Mouse (Mus musculus) limb, embryonic 11.5 days (tissue): ENCODE data around the gene Scnn1g. TPM values are rescaled to one million over a fixed set of nuclear protein-coding genes. Genes with fewer than 3 reads are reported as not detected.

ENCODE experiments used
- ATAC-seq: fragments of 200-750 bp; cut with Nextera tagmentation; 2 replicates; pipeline ENCODE4 v1.8.0; 2017; ENCODE audit warnings: low read depth; ENCODE audit not compliant: insufficient number of reproducible peaks, low FRiP score, low TSS enrichment
- DNase-seq: peaks from one replicate; pipeline ENCODE4 v3.0.0-alpha.2; 2015; ENCODE audit warnings: low spot score
- H3K27ac ChIP-seq: fragments of 300-500 bp; sonication (generic); replicated peaks from 2 replicates; pipeline ENCODE4 v1.5.1; 2014; ENCODE audit warnings: low read depth, mild to moderate bottlenecking, low read length
- H3K27me3 ChIP-seq: fragments of 300-500 bp; sonication (generic); 2 replicates; pipeline ENCODE4 v1.6.1; 2014; ENCODE audit warnings: mild to moderate bottlenecking, low read length, mixed read lengths; ENCODE audit not compliant: control insufficient read depth, insufficient read depth
- H3K36me3 ChIP-seq: fragments of 300-500 bp; sonication (generic); 2 replicates; pipeline ENCODE4 v1.6.1; 2014; ENCODE audit warnings: mild to moderate bottlenecking, low read length, moderate library complexity, mixed read lengths; ENCODE audit not compliant: control insufficient read depth, insufficient read depth
- H3K4me1 ChIP-seq: fragments of 300-500 bp; sonication (generic); 2 replicates; pipeline ENCODE4 v1.6.1; 2014; ENCODE audit warnings: low read length, mixed read lengths; ENCODE audit not compliant: control insufficient read depth, insufficient read depth
- H3K4me2 ChIP-seq: fragments of 300-500 bp; sonication (generic); 2 replicates; pipeline ENCODE4 v1.6.1; 2014; ENCODE audit warnings: low read depth, mild to moderate bottlenecking, moderate library complexity; ENCODE audit not compliant: severe bottlenecking
- H3K4me3 ChIP-seq: fragments of 300-500 bp; sonication (generic); 2 replicates; pipeline ENCODE4 v1.5.1; 2014; ENCODE audit warnings: low read depth, low read length
- H3K9ac ChIP-seq: fragments of 300-500 bp; sonication (generic); 2 replicates; pipeline ENCODE4 v1.6.1; 2014; ENCODE audit warnings: mild to moderate bottlenecking, low read length
- H3K9me3 ChIP-seq: fragments of 300-500 bp; sonication (generic); 2 replicates; pipeline ENCODE4 v1.6.1; 2016; ENCODE audit warnings: low read length; ENCODE audit not compliant: control insufficient read depth
- WGBS: fragments of 180-500 bp; shearing (Covaris S2); extraction: QIAGEN DNeasy Blood & Tissue Kit; methylation state at CpG from one replicate; pipeline ENCODE4 v1.1.7; 2014; 5-methylcytosine and 5-hydroxymethylcytosine counted together
- polyA plus RNA-seq: library from polyadenylated mRNA; unstranded; fragments of >200 nt; fragmentation: Nextera tagmentation; extraction: Ambion mirVana; gene quantifications from 2 replicates; pipeline ENCODE4 v1.2.1, GENCODE M21; 2014

Scnn1g gene
- polyA plus RNA-seq, 1 experiment from 2014 or later = not detected

- ATAC-seq (no peak), DNase-seq (no peak)
- no peak overlapping the region for H3K4me2 ChIP-seq
- no peak overlapping the region for H3K27ac ChIP-seq
- no peaks in the 10 kb centered on the region for H3K9me3 ChIP-seq
- H3K4me1 ChIP-seq = 0 out of 2 replicates have a peak, but pooled peaks cover 8% of the 10 kb centered on the region
- WGBS = 68% methylated on average over 6 of the region's 6 CpGs
- H3K36me3 ChIP-seq = no peaks in the 10 kb centered on the region
- H3K9ac ChIP-seq = no peak overlapping the region
- H3K27me3 ChIP-seq = no peaks in the 10 kb centered on the region
- H3K4me3 ChIP-seq = no peak overlapping the region
Observed at GRCm38 (mm10) chr7:121701983-121702382, 32.3 kb upstream of the Scnn1g start.

GRCm38 (mm10) chr7:121705051-121705450 lies 29.2 kb upstream of the Scnn1g start:
- Histone ChIP-seq H3K36me3 (no peaks in the 10 kb centered on the region), H3K9ac (no peak overlapping the region), H3K27me3 (no peaks in the 10 kb centered on the region), H3K4me2 (no peak overlapping the region), H3K27ac (no peak overlapping the region), H3K9me3 (no peaks in the 10 kb centered on the region), H3K4me1 (0 out of 2 replicates have a peak, but pooled peaks cover 8% of the 10 kb centered on the region), H3K4me3 (no peak overlapping the region)
- ATAC-seq (no peak), DNase-seq (no peak)
- 88% methylated on average over 2 of the region's 2 CpGs for WGBS

- ATAC-seq (no peak), DNase-seq (peak; percentile 54)
- Histone ChIP-seq H3K27ac (no peak overlapping the region; the same call in 1 of the 2 replicates), H3K9ac (peak overlapping the region; percentile 80), H3K9me3 (no peaks in the 10 kb centered on the region), H3K4me3 (peak overlapping the region; percentile 70), H3K36me3 (no peaks in the 10 kb centered on the region), H3K4me1 (0 out of 2 replicates have a peak, but pooled peaks cover 8% of the 10 kb centered on the region), H3K27me3 (no peaks in the 10 kb centered on the region), H3K4me2 (peak overlapping the region; percentile 100)
- WGBS = under 1% methylated on average over 73 of the region's 77 CpGs
Observed at GRCm38 (mm10) chr7:121706411-121707072, 27.7 kb upstream of the Scnn1g start.

- 0 out of 2 replicates have a peak, but pooled peaks cover 8% of the 10 kb centered on the region for H3K4me1 ChIP-seq
- peak within 1 kb of the TSS; percentile 80 for H3K9ac ChIP-seq
- WGBS = under 1% methylated on average over 56 of the region's 82 CpGs
- no peaks in the 10 kb centered on the region for H3K9me3 ChIP-seq
- H3K4me2 ChIP-seq = peak within 1 kb of the TSS; percentile 100
- no peaks in the 10 kb centered on the region for H3K36me3 ChIP-seq
- ATAC-seq (peak; percentile 99), DNase-seq (peak; percentile 93)
- no peak within 1 kb of the TSS; the same call in 1 of the 2 replicates for H3K27ac ChIP-seq
- no peaks in the 10 kb centered on the region for H3K27me3 ChIP-seq
- peak within 1 kb of the TSS; percentile 70 for H3K4me3 ChIP-seq
Observed at GRCm38 (mm10) chr7:121707073-121707667, 27.1 kb upstream of the Scnn1g start, which contains the start of gene Usp31. Gene Usp31, minus strand, starts transcription at chr7:121707253.

GRCm38 (mm10) chr7:121711171-121711570 lies 23.1 kb upstream of the Scnn1g start:
- no peak overlapping the region for H3K27ac ChIP-seq
- no peaks in the 10 kb centered on the region for H3K36me3 ChIP-seq
- H3K27me3 ChIP-seq = no peaks in the 10 kb centered on the region
- DNase-seq = no peak
- 52% methylated on average over 2 of the region's 2 CpGs for WGBS
- no peak overlapping the region for H3K4me3 ChIP-seq
- H3K4me1 ChIP-seq = no peaks in the 10 kb centered on the region
- no peak overlapping the region for H3K4me2 ChIP-seq
- ATAC-seq = no peak
- H3K9me3 ChIP-seq = no peaks in the 10 kb centered on the region
- H3K9ac ChIP-seq = no peak overlapping the region

- Histone ChIP-seq H3K4me3 (no peak overlapping the region), H3K9ac (no peak overlapping the region), H3K9me3 (no peaks in the 10 kb centered on the region), H3K27me3 (no peaks in the 10 kb centered on the region), H3K36me3 (no peaks in the 10 kb centered on the region), H3K4me1 (no peaks in the 10 kb centered on the region), H3K27ac (no peak overlapping the region), H3K4me2 (no peak overlapping the region)
- DNase-seq (no peak), ATAC-seq (no peak)
- WGBS = 76% methylated on average over 7 of the region's 7 CpGs
Observed at GRCm38 (mm10) chr7:121717031-121717430, 17.2 kb upstream of the Scnn1g start.

GRCm38 (mm10) chr7:121730225-121730624 lies 4.1 kb upstream of the Scnn1g start:
- H3K4me1 ChIP-seq = 0 out of 2 replicates have a peak, but pooled peaks cover 3% of the 10 kb centered on the region
- ATAC-seq (no peak), DNase-seq (peak; percentile 85)
- no peaks in the 10 kb centered on the region for H3K9me3 ChIP-seq
- 16% methylated on average over 5 of the region's 5 CpGs for WGBS
- no peak overlapping the region for H3K9ac ChIP-seq
- H3K27me3 ChIP-seq = peaks cover 13% of the 10 kb centered on the region
- H3K4me3 ChIP-seq = no peak overlapping the region
- no peak overlapping the region for H3K27ac ChIP-seq
- H3K4me2 ChIP-seq = no peak overlapping the region
- no peaks in the 10 kb centered on the region for H3K36me3 ChIP-seq

- ATAC-seq = no peak
- no peak overlapping the region for H3K27ac ChIP-seq
- no peak overlapping the region for H3K9ac ChIP-seq
- H3K9me3 ChIP-seq = no peaks in the 10 kb centered on the region
- no peak overlapping the region for H3K4me2 ChIP-seq
- WGBS = 60% methylated on average over 29 of the region's 29 CpGs
- H3K4me1 ChIP-seq = 0 out of 2 replicates have a peak, but pooled peaks cover 3% of the 10 kb centered on the region
- H3K27me3 ChIP-seq = peaks cover 19% of the 10 kb centered on the region
- DNase-seq = no peak
- no peaks in the 10 kb centered on the region for H3K36me3 ChIP-seq
- H3K4me3 ChIP-seq = no peak overlapping the region
Observed at GRCm38 (mm10) chr7:121737511-121738415, 3.5 kb downstream of the Scnn1g start.
